Mouse (Mus musculus) heart, embryonic 15.5 days (tissue): ENCODE measurements around the gene Kalrn. TPM values are rescaled to one million over a fixed set of nuclear protein-coding genes. Genes with fewer than 3 reads are reported as not detected.

Experiments
- ATAC-seq: fragments of 200-750 bp; cut with Nextera tagmentation; replicated peaks from 2 replicates; pipeline ENCODE4 v1.8.0; 2017; ENCODE audit warnings: low read depth, moderate TSS enrichment; ENCODE audit not compliant: insufficient number of reproducible peaks, insufficient read depth, low FRiP score
- H3K27ac ChIP-seq: fragments of 300-500 bp; sonication (generic); 2 replicates; pipeline ENCODE4 v1.5.1; 2015; ENCODE audit warnings: mild to moderate bottlenecking, inconsistent platforms
- H3K27me3 ChIP-seq: fragments of 300-500 bp; sonication (generic); 2 replicates; pipeline ENCODE4 v1.6.1; 2015; ENCODE audit warnings: inconsistent platforms
- H3K36me3 ChIP-seq: fragments of 300-500 bp; sonication (generic); 2 replicates; pipeline ENCODE4 v1.6.1; 2015; ENCODE audit warnings: mild to moderate bottlenecking, inconsistent platforms
- H3K4me1 ChIP-seq: fragments of 300-500 bp; sonication (generic); replicated peaks from 2 replicates; pipeline ENCODE4 v1.6.1; 2015; ENCODE audit warnings: inconsistent platforms
- H3K4me2 ChIP-seq: fragments of 300-500 bp; sonication (generic); 2 replicates; pipeline ENCODE4 v1.6.1; 2015; ENCODE audit warnings: inconsistent platforms, mild to moderate bottlenecking, moderate library complexity
- H3K4me3 ChIP-seq: fragments of 300-500 bp; sonication (generic); 2 replicates; pipeline ENCODE4 v1.5.1; 2015; ENCODE audit warnings: mild to moderate bottlenecking, inconsistent platforms
- H3K9ac ChIP-seq: fragments of 300-500 bp; sonication (generic); 2 replicates; pipeline ENCODE4 v1.6.1; 2015; ENCODE audit warnings: mild to moderate bottlenecking, inconsistent platforms
- H3K9me3 ChIP-seq: fragments of 300-500 bp; sonication (generic); replicated peaks from 2 replicates; pipeline ENCODE4 v1.6.1; 2016; ENCODE audit warnings: inconsistent platforms
- WGBS: fragments of 180-500 bp; shearing (Covaris S2); methylation state at CpG from one replicate; pipeline ENCODE4 v1.1.7; 2015; ENCODE audit warnings: mixed read lengths; 5-methylcytosine and 5-hydroxymethylcytosine counted together
- polyA plus RNA-seq: library from polyadenylated mRNA; unstranded; fragments of >200 nt; fragmentation: Nextera tagmentation; extraction: Ambion mirVana; gene quantifications from 2 replicates; pipeline ENCODE4 v1.2.1, GENCODE M21; 2015

The Kalrn gene
- polyA plus RNA-seq, 1 experiment from 2014 or later: 32.8 TPM

DNA sequence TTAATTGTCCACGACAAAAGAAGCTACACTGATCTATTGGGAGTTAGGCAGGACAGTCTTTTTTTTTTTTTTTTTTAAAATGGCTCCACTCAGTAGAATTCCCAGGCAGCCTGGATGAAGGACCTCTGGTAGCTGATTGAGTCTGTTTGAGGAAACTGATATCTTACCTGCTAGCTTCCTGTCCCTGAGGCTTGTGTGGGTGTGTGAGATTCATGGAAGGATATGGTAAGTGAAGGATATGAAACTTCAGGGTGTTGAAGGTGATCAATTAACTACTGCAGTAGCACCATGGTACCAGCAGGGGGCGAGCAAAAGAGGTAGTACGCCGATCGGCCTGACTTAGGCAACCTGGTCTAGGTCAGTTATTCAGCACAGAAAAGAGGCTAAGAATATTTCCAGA lies 577.3 kb downstream of the Kalrn start:
- Histone ChIP-seq H3K27ac (no peak overlapping the region), H3K27me3 (no peaks in the 10 kb centered on the region), H3K36me3 (no peaks in the 10 kb centered on the region), H3K4me2 (no peak overlapping the region), H3K9ac (no peak overlapping the region), H3K4me3 (no peak overlapping the region), H3K4me1 (no peaks in the 10 kb centered on the region), H3K9me3 (no peaks in the 10 kb centered on the region)
- whole genome bisulfite sequencing: 4% methylated on average over 5 of the region's 5 CpGs
- ATAC-seq: no peak

DNA sequence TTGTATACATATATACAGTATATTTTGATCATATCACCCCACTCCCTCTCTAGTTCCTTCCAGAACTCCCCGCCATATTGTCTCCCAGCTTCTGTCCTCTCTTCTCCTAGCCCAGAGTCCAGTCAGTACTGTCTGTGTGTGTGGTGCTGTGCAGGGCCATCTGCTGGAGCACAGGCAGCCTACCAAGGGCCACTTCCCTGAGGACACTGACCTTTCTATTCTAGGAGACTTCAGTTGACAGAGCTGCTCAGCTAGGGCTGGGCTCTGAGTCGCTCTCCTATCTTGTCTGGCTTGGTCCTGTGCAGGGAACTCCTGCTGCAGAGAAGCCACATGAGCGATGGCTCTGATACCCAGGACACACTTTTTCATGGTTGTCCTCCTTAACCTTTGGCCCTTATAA lies 577.8 kb downstream of the Kalrn start:
- no peak overlapping the region for H3K9ac ChIP-seq
- no peaks in the 10 kb centered on the region for H3K4me1 ChIP-seq
- no peaks in the 10 kb centered on the region for H3K36me3 ChIP-seq
- H3K27me3 ChIP-seq: no peaks in the 10 kb centered on the region
- WGBS: 72% methylated on average over 3 of the region's 3 CpGs
- H3K9me3 ChIP-seq: no peaks in the 10 kb centered on the region
- H3K27ac ChIP-seq: no peak overlapping the region
- ATAC-seq: no peak
- no peak overlapping the region for H3K4me2 ChIP-seq
- no peak overlapping the region for H3K4me3 ChIP-seq

DNA sequence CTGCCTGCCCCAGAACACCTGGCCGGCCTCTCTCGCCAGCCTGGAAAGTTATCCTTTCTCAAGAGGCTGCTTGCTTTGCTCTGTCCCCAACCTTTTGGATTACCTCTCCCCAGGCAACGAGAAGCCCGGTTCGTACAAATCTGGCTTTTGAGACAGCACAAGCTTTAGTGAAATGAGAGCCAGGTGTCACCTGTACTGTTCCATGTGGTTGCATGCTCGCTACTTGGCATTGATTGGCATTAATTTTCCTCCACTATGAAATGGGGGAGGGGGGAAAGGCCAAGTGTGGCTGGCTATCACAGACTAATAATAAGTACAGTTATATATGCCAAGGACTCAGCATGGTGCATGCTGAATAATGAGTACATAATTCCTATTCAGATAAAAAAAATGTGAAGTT lies 579.0 kb downstream of the Kalrn start:
- H3K4me3 ChIP-seq: no peak overlapping the region
- no peaks in the 10 kb centered on the region for H3K27me3 ChIP-seq
- H3K4me1 ChIP-seq: no peaks in the 10 kb centered on the region
- no peak overlapping the region for H3K9ac ChIP-seq
- H3K36me3 ChIP-seq: no peaks in the 10 kb centered on the region
- no peaks in the 10 kb centered on the region for H3K9me3 ChIP-seq
- ATAC-seq: no peak
- WGBS: 81% methylated on average over 6 of the region's 6 CpGs
- H3K27ac ChIP-seq: no peak overlapping the region
- no peak overlapping the region for H3K4me2 ChIP-seq

DNA sequence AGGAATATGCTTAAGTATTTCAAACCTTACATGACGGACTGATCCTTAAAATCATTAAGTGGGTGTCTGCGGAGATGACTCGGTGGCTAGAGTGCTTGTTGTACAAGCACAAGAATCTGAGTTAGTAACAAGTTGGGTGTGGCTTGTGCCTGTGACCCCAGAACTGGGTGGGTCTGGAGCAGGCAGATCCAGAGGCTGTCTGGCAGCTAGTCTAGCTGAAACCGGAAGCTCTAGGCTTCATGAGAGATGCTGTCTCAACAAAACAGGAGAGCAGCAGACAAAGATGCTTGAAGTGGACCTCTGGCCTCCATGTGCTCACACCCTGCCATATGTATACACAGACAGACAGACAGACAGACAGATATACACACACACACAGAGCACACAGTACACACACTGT lies 582.6 kb downstream of the Kalrn start:
- no peaks in the 10 kb centered on the region for H3K4me1 ChIP-seq
- no peaks in the 10 kb centered on the region for H3K27me3 ChIP-seq
- H3K4me3 ChIP-seq: no peak overlapping the region
- no peak overlapping the region for H3K4me2 ChIP-seq
- ATAC-seq: no peak
- H3K9me3 ChIP-seq: no peaks in the 10 kb centered on the region
- H3K36me3 ChIP-seq: no peaks in the 10 kb centered on the region
- no peak overlapping the region for H3K9ac ChIP-seq
- H3K27ac ChIP-seq: no peak overlapping the region
- 73% methylated on average over 4 of the region's 4 CpGs for WGBS

DNA sequence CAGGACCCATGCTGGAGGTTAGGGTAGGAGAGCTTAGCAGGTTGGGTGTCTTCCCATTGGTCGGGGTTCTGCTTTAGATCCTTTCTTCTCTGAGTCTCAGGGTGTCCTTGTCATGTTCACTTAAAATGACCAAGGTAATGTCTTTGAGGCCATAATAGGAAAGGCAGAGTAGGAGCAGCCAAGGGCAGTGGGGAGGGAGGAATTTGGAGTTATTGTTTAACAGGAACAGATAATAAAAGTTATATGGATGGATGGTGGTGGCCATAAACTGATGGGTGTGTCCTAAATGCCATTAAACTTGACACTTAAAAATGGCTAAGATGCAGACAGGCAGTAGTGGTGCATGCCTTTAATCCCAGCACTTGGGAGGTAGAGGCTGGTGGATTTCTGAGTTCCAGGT lies 584.2 kb downstream of the Kalrn start:
- Histone ChIP-seq H3K27me3 (no peaks in the 10 kb centered on the region), H3K4me3 (no peak overlapping the region), H3K27ac (no peak overlapping the region), H3K4me1 (no peaks in the 10 kb centered on the region), H3K9ac (no peak overlapping the region), H3K36me3 (no peaks in the 10 kb centered on the region), H3K4me2 (no peak overlapping the region), H3K9me3 (no peaks in the 10 kb centered on the region)
- WGBS: 81% methylated on average over 1 of the region's 1 CpGs
- ATAC-seq: no peak

DNA sequence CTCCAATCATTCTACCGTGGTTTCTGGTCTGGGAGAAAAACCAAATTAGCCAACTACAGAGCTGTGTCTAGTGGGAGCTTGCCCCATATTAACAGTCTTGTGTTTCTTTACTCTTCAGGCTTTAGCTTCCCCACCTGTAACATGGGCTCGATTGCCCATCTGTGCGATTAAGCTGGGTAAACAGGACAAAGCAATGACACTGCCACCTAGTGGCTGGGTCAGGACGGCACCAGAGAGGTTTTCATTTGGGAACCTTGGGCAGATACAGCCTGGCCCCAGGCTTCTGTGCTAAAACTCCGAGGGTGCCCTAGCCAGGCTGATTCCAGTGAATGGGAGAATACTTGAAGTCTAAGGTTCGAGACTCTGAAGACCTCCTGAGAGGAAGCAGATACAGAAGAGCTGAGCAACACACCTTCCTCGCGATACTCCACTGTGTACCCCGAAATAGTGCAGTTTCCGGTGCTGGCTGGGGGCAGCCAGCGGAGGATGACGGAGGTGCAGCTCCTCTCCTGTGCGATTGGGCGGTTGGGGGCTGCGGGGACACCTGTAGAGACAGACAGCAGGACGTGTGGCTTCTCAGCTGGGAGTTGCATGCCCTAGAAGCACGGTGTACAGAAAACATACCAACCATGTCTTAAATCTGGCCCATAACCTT lies 584.8 kb downstream of the Kalrn start:
- Histone ChIP-seq H3K4me2 (no peak overlapping the region), H3K4me1 (no peaks in the 10 kb centered on the region), H3K36me3 (no peaks in the 10 kb centered on the region), H3K9me3 (no peaks in the 10 kb centered on the region), H3K27me3 (no peaks in the 10 kb centered on the region), H3K9ac (no peak overlapping the region), H3K27ac (no peak overlapping the region), H3K4me3 (no peak overlapping the region)
- 54% methylated on average over 17 of the region's 17 CpGs for WGBS
- ATAC-seq: no peak

DNA sequence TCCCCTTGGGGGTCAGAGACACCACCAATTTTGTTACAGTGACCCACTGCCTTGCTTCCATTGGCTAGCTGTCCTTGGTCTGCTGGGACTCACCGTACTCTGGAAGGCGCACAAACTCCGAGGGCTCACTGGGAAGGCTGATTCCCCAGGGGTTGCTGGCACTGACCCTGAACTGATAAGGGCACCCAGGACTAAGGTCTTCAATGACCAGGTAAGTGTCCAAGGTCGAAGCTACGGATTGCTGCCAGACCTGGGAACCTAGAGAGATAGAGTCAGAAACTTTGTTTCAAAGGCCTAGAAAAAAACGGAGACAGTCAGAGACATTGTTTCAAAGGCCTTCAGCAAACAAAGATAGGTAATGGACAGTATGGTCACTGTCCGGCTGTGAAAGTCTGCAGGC lies 586.3 kb downstream of the Kalrn start:
- WGBS: 83% methylated on average over 7 of the region's 7 CpGs
- Histone ChIP-seq H3K4me1 (no peaks in the 10 kb centered on the region), H3K27ac (no peak overlapping the region), H3K36me3 (no peaks in the 10 kb centered on the region), H3K4me2 (no peak overlapping the region), H3K9ac (no peak overlapping the region), H3K27me3 (no peaks in the 10 kb centered on the region), H3K9me3 (no peaks in the 10 kb centered on the region), H3K4me3 (no peak overlapping the region)
- no peak for ATAC-seq

DNA sequence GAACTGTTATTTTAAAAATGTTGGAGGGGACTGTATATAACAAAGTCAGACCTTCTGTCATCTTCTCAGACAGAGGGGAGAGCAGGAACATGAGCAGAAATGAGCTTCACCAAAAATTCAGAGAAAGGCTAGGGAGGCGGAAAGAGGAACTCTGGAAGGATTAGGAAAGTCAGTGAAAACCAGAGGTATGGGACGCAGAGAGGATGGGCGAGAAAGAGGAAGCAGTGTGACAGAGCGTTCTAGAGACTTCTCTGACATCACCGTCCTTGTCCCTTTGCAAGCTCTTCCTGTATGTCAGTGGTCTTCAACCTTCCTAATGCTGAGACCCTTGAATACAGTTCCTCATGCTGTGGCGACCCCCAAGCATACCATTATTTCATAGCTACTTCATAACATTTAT lies 588.0 kb downstream of the Kalrn start:
- Histone ChIP-seq H3K9ac (no peak overlapping the region), H3K27me3 (no peaks in the 10 kb centered on the region), H3K4me3 (no peak overlapping the region), H3K36me3 (no peaks in the 10 kb centered on the region), H3K4me2 (no peak overlapping the region), H3K4me1 (no peaks in the 10 kb centered on the region), H3K9me3 (no peaks in the 10 kb centered on the region), H3K27ac (no peak overlapping the region)
- 83% methylated on average over 6 of the region's 6 CpGs for WGBS
- no peak for ATAC-seq

DNA sequence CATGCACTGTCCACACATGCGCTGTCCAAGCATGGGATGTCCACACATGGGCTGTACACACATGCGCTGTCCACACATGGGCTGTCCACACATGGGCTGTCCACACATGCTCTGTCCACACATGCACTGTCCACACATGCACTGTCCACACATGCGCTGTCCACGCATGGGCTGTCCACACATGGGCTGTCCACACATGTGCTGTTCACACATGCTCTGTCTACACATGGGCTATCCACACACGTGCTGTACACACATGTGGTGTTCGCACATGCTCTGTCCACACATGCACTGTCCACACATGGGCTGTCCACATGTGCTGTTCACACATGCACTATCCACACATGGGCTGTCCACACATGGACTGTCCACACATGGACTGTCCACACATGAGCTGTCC lies 589.6 kb downstream of the Kalrn start:
- no peak overlapping the region for H3K27ac ChIP-seq
- no peaks in the 10 kb centered on the region for H3K4me1 ChIP-seq
- H3K36me3 ChIP-seq: no peaks in the 10 kb centered on the region
- ATAC-seq: no peak
- 93% methylated on average over 6 of the region's 6 CpGs for WGBS
- no peak overlapping the region for H3K9ac ChIP-seq
- no peak overlapping the region for H3K4me2 ChIP-seq
- no peak overlapping the region for H3K4me3 ChIP-seq
- no peaks in the 10 kb centered on the region for H3K27me3 ChIP-seq
- no peaks in the 10 kb centered on the region for H3K9me3 ChIP-seq

DNA sequence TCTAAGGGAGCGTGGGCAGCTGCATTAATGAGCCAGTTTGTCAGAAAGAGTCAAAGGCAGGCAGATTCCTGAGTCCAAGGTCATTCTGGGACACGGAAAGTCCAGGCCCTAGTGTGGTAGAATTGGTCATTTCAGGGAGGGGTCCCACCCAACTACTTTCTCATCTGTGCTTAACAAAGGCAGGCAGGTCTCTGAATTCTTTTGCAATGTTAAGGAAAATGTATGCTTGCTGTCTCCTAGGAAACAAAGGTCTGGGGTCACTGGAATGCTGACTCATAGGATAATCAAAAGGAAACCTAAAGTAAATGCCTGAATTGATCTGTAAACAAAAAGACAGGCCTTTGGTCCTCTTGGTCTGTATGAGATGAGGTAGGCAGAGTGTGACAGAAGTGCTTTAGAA lies 593.5 kb downstream of the Kalrn start:
- Histone ChIP-seq H3K36me3 (0 out of 2 replicates have a peak, but pooled peaks cover 4% of the 10 kb centered on the region), H3K4me1 (no peaks in the 10 kb centered on the region), H3K27me3 (no peaks in the 10 kb centered on the region), H3K9me3 (no peaks in the 10 kb centered on the region; the same call in 1 of the 2 replicates), H3K27ac (no peak overlapping the region), H3K9ac (no peak overlapping the region), H3K4me2 (no peak overlapping the region), H3K4me3 (no peak overlapping the region)
- ATAC-seq: no peak
- 63% methylated on average over 2 of the region's 2 CpGs for WGBS

DNA sequence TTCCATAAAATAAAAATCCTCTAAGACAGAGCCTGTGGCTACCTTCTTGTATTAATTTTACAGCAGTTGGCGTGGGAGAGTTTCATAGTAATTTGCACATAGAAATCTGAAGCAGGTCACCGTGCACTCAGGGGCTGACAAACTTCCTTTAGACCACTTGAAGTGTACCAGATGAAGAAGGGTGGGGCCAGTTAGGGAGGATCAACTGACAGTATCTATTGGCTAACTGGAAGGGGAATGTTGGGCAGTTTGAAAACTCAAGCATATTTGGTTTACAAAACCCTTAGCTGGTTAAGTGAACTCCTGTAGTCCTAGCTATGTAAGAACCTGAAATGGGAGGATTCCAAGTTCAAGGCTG lies 606.1 kb downstream of the Kalrn start:
- peak overlapping the region; percentile 74 for H3K4me3 ChIP-seq
- peak overlapping the region; percentile 78 for H3K4me2 ChIP-seq
- no peaks in the 10 kb centered on the region for H3K27me3 ChIP-seq
- ATAC-seq: no peak
- no peaks in the 10 kb centered on the region for H3K9me3 ChIP-seq
- peaks cover 11% of the 10 kb centered on the region for H3K4me1 ChIP-seq
- H3K9ac ChIP-seq: peak overlapping the region; percentile 75
- H3K36me3 ChIP-seq: peaks cover 12% of the 10 kb centered on the region
- WGBS: 49% methylated on average over 2 of the region's 2 CpGs
- H3K27ac ChIP-seq: peak overlapping the region; percentile 65; the same call in 1 of the 2 replicates

DNA sequence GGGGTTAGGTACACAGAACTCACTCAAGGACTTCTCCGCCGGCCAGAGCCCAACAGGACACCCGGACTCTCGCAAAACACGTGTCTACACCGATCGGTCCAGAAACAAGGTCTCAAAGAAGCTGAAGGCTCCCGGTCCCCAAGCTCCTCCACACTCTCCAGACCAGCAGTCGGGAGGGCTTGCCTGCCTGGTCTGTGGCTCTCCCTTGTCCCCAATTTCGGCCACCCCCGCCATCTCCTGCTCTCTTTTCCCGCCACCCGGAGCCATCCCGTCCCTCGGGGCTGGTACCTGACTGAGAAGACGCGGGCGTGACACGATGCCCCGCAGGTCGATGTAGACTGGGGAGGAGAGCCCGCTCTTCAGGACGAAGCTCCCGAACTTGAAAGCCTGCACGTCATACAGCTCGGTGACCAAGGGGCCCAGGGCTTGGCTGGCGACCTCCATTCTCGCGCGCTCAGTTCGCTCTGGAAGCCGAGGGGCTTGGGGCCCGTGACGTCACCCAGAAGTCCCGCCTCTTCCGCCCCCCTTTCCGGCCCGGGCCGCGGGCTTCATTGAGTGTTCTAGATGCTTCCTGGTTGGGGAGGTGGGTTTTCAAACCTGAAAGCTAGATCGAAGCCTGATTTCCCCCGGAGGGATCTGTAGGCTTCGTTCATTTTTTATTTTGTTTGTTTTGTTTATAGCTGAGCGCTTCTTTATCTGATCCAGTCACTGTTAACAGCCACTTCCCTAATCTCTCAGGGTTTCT lies 606.6 kb downstream of the Kalrn start, which contains the start of gene Umps:
Umps (minus strand) TSS at position 501 of the 745 bp plus-strand sequence.
- peak; percentile 87 for ATAC-seq
- Histone ChIP-seq H3K4me3 (peak within 1 kb of the TSS; percentile 74), H3K9ac (peak within 1 kb of the TSS; percentile 75), H3K9me3 (no peaks in the 10 kb centered on the region), H3K36me3 (peaks cover 16% of the 10 kb centered on the region), H3K4me2 (peak within 1 kb of the TSS; percentile 78), H3K27me3 (no peaks in the 10 kb centered on the region), H3K4me1 (peaks cover 11% of the 10 kb centered on the region), H3K27ac (peak within 1 kb of the TSS; percentile 65)
- under 1% methylated on average over 44 of the region's 44 CpGs for WGBS
